Mouse (Mus musculus) heart, embryonic 15.5 days (tissue): ENCODE results near the gene Trex2. TPM values are rescaled to one million over a fixed set of nuclear protein-coding genes. Genes with fewer than 3 reads are reported as not detected.

ENCODE experiments used
- polyA plus RNA-seq: library from polyadenylated mRNA; unstranded; fragments of >200 nt; fragmentation: Nextera tagmentation; extraction: Ambion mirVana; gene quantifications from 2 replicates; pipeline ENCODE4 v1.2.1, GENCODE M21; 2015

The Trex2 gene
- polyA plus RNA-seq, 1 experiment from 2014 or later = not detected

Other genes with a start within 250 kb of the Trex2 start
- gene Xlr3b, start 243.1 kb downstream of the Trex2 start, polyA plus RNA-seq = 6.0 and 6.8 TPM in 2 replicates
- gene Xlr4b, start 221.0 kb downstream of the Trex2 start, polyA plus RNA-seq = 0.96 and 2.8 TPM in 2 replicates
- gene F8a, start 207.1 kb downstream of the Trex2 start, polyA plus RNA-seq = 9.2 and 11.6 TPM in 2 replicates
- 0.14 and 0.79 TPM in 2 replicates for gene Xlr4c, start 192.2 kb downstream of the Trex2 start, polyA plus RNA-seq
- not detected in 2 replicates for gene Xlr3c, start 170.0 kb downstream of the Trex2 start, polyA plus RNA-seq
- not detected in 2 replicates for gene Xlr5a, start 142.4 kb downstream of the Trex2 start, polyA plus RNA-seq
- gene Xlr5c, start 142.4 kb downstream of the Trex2 start, polyA plus RNA-seq = not detected in 2 replicates
- not detected in 2 replicates for gene Gm45015, start 98.5 kb downstream of the Trex2 start, polyA plus RNA-seq
- 8.3 and 11.4 TPM in 2 replicates for gene Zfp275, start 92.7 kb downstream of the Trex2 start, polyA plus RNA-seq
- gene Gm18336, start 36.6 kb downstream of the Trex2 start, polyA plus RNA-seq = not detected in 2 replicates
- gene Zfp92, start 24.2 kb downstream of the Trex2 start, polyA plus RNA-seq = not detected in 2 replicates
- 40.3 and 41.3 TPM in 2 replicates for gene Haus7, start 23.7 kb upstream of the Trex2 start, polyA plus RNA-seq
- gene Bgn, start 48.3 kb upstream of the Trex2 start, polyA plus RNA-seq = 110 and 151 TPM in 2 replicates
- 0.18 and 0.25 TPM in 2 replicates for gene Atp2b3, start 67.7 kb upstream of the Trex2 start, polyA plus RNA-seq
- 1.4 and 2.4 TPM in 2 replicates for gene Dusp9, start 204.1 kb upstream of the Trex2 start, polyA plus RNA-seq
- gene Pnck, start 224.8 kb upstream of the Trex2 start, polyA plus RNA-seq = 8.8 and 13.7 TPM in 2 replicates
- gene Slc6a8, start 237.8 kb upstream of the Trex2 start, polyA plus RNA-seq = 7.5 and 8.1 TPM in 2 replicates